29 mouse cellular contexts compared by ENCODE assay signal in the genomic region with DNA sequence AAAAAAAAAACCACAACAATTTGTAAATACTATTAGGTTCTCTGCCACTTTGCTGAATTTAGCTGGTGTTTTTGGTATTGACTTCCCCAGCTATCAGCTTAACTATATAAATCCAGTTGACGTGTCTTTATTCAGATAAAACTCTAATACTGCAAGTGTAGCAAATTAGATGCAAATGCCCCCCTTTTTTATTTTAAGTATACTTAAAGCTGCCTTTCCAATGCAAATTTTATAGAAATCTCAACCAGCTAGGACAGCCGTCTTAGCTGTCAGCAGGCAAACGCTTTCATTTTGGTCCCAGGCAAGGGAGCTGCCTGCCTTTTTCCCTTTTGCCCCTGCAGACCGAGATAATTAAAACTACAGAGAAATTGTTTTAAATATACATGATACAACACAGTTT.
DNase-seq lines count a peak whose midpoint lies in the region; ATAC-seq and TF ChIP-seq lines count a peak whose summit lies in the region.
"Had no signal": no experiment of that assay in that cellular context is flagged by ENCODE, and none has a peak within 500 bp of the region (broad histone marks: within the 10 kb centered on the region; RNA-seq: fewer than 3 reads in every experiment).

No protein-coding gene starts in this region.

- H3K4me1 ChIP-seq in forebrain, embryonic 14.5 days (ENCODE audit: control insufficient read depth, insufficient read depth, low read length), result peaks cover 8% of the 10 kb centered on the region
- H3K4me1 ChIP-seq in forebrain, embryonic 15.5 days, result peaks cover 13% of the 10 kb centered on the region
- peaks cover 38% of the 10 kb centered on the region for H3K4me1 ChIP-seq in midbrain, embryonic 12.5 days
- 0 out of 2 replicates have a peak, but pooled peaks cover 4% of the 10 kb centered on the region for H3K4me1 ChIP-seq in midbrain, postnatal 0 days (ENCODE audit: insufficient read depth, low read length)
- peaks cover 15% of the 10 kb centered on the region for H3K4me1 ChIP-seq in midbrain, embryonic 16.5 days (ENCODE audit: control insufficient read depth, insufficient read depth, low read length)
- peaks cover 38% of the 10 kb centered on the region for H3K4me1 ChIP-seq in forebrain, embryonic 12.5 days
- H3K4me1 ChIP-seq: embryonic facial prominence, embryonic 15.5 days had no signal

- no peak overlapping the region for H3K27ac ChIP-seq in forebrain, embryonic 14.5 days (ENCODE audit: low read depth, low read length)
- H3K27ac ChIP-seq in forebrain, embryonic 15.5 days (replicated peaks), result no peak overlapping the region
- H3K27ac ChIP-seq in midbrain, embryonic 12.5 days (replicated peaks), result peak overlapping the region; percentile 40; the same call in 1 of the 2 replicates
- no peak overlapping the region for H3K27ac ChIP-seq in midbrain, postnatal 0 days (ENCODE audit: low read depth, low read length)
- no peak overlapping the region for H3K27ac ChIP-seq in midbrain, embryonic 16.5 days (ENCODE audit: low read length)
- no peak overlapping the region for H3K27ac ChIP-seq in forebrain, embryonic 12.5 days
- H3K27ac ChIP-seq: embryonic facial prominence, embryonic 13.5 days; embryonic facial prominence, embryonic 15.5 days; forebrain, embryonic 10.5 days; forebrain, embryonic 13.5 days had no signal

- no peak for TF ChIP-seq CTCF in midbrain, postnatal 0 days (IDR thresholded peaks at IDR 0.05)
- no peak for TF ChIP-seq CTCF in brain, embryonic 14.5 days (IDR thresholded peaks at IDR 0.05; ENCODE audit: borderline replicate concordance, extremely low read depth, insufficient read depth, insufficient read length)

- H3K4me2 ChIP-seq in forebrain, embryonic 14.5 days (ENCODE audit: low read length), result no peak overlapping the region
- H3K4me2 ChIP-seq in forebrain, embryonic 15.5 days (replicated peaks), result no peak overlapping the region
- H3K4me2 ChIP-seq in midbrain, embryonic 12.5 days (replicated peaks), result peak overlapping the region; percentile 19
- no peak overlapping the region for H3K4me2 ChIP-seq in midbrain, postnatal 0 days (ENCODE audit: low read depth, low read length, poor library complexity, severe bottlenecking)
- peak overlapping the region; percentile 15; the same call in 1 of the 2 replicates for H3K4me2 ChIP-seq in midbrain, embryonic 16.5 days (ENCODE audit: low read length)
- no peak overlapping the region for H3K4me2 ChIP-seq in forebrain, embryonic 12.5 days
- H3K4me2 ChIP-seq: embryonic facial prominence, embryonic 13.5 days; embryonic facial prominence, embryonic 15.5 days; forebrain, embryonic 13.5 days had no signal

- H3K4me3 ChIP-seq in forebrain, embryonic 14.5 days (ENCODE audit: low read depth, low read length), result no peak overlapping the region
- H3K4me3 ChIP-seq in forebrain, embryonic 15.5 days, result no peak overlapping the region
- no peak overlapping the region for H3K4me3 ChIP-seq in midbrain, embryonic 12.5 days
- no peak overlapping the region for H3K4me3 ChIP-seq in midbrain, postnatal 0 days (ENCODE audit: low read depth, low read length)
- H3K4me3 ChIP-seq in midbrain, embryonic 16.5 days (ENCODE audit: low read depth, low read length), result no peak overlapping the region
- no peak overlapping the region for H3K4me3 ChIP-seq in forebrain, embryonic 12.5 days (replicated peaks)
- H3K4me3 ChIP-seq: embryonic facial prominence, embryonic 13.5 days; embryonic facial prominence, embryonic 15.5 days; erythroblast, embryonic 14.5 days; forebrain, embryonic 10.5 days; forebrain, embryonic 13.5 days had no signal

- H3K27me3 ChIP-seq in forebrain, embryonic 14.5 days (replicated peaks; ENCODE audit: control insufficient read depth, insufficient read depth, low read length), result peaks cover 24% of the 10 kb centered on the region; the same call in 1 of the 2 replicates
- peaks cover 33% of the 10 kb centered on the region for H3K27me3 ChIP-seq in forebrain, embryonic 15.5 days
- H3K27me3 ChIP-seq in midbrain, embryonic 12.5 days, result peaks cover 54% of the 10 kb centered on the region
- peaks cover 6% of the 10 kb centered on the region; the same call in 1 of the 2 replicates for H3K27me3 ChIP-seq in midbrain, postnatal 0 days (ENCODE audit: insufficient read depth, low read length)
- H3K27me3 ChIP-seq in midbrain, embryonic 16.5 days (ENCODE audit: control insufficient read depth, insufficient read depth, low read depth, low read length), result peaks cover 7% of the 10 kb centered on the region
- peaks cover 92% of the 10 kb centered on the region for H3K27me3 ChIP-seq in forebrain, embryonic 12.5 days
- H3K27me3 ChIP-seq: CH12.LX, Patski had no signal

- H3K9me3 ChIP-seq in forebrain, embryonic 14.5 days (replicated peaks; ENCODE audit: control insufficient read depth, low read length), result no peaks in the 10 kb centered on the region
- no peaks in the 10 kb centered on the region for H3K9me3 ChIP-seq in forebrain, embryonic 15.5 days
- H3K9me3 ChIP-seq in midbrain, embryonic 12.5 days, result no peaks in the 10 kb centered on the region
- H3K9me3 ChIP-seq in midbrain, postnatal 0 days (ENCODE audit: low read length), result no peaks in the 10 kb centered on the region
- H3K9me3 ChIP-seq in midbrain, embryonic 16.5 days (replicated peaks; ENCODE audit: control insufficient read depth, low read length, poor library complexity, severe bottlenecking), result no peaks in the 10 kb centered on the region
- no peaks in the 10 kb centered on the region for H3K9me3 ChIP-seq in forebrain, embryonic 12.5 days
- H3K9me3 ChIP-seq: embryonic facial prominence, embryonic 13.5 days; embryonic facial prominence, embryonic 15.5 days; forebrain, embryonic 10.5 days; forebrain, embryonic 13.5 days had no signal

- WGBS in forebrain, embryonic 14.5 days, result 12% methylated on average over 4 of the region's 4 CpGs
- WGBS in forebrain, embryonic 15.5 days, result 19% methylated on average over 4 of the region's 4 CpGs
- WGBS in midbrain, embryonic 12.5 days, result 17% methylated on average over 4 of the region's 4 CpGs
- 31% methylated on average over 4 of the region's 4 CpGs for WGBS in midbrain, postnatal 0 days
- 10% methylated on average over 4 of the region's 4 CpGs for WGBS in midbrain, embryonic 16.5 days
- WGBS in forebrain, embryonic 12.5 days, result 9% methylated on average over 4 of the region's 4 CpGs

- peak; percentile 51 for DNase-seq in forebrain, embryonic 14.5 days (ENCODE audit: low spot score)
- no peak for DNase-seq in midbrain, postnatal 0 days (ENCODE audit: low spot score)
- DNase-seq in brain, embryonic 14.5 days (ENCODE audit: low read depth), result peak; percentile 67
- DNase-seq: adrenal gland, adult 8-10 months; adrenal gland, postnatal 14 days; adrenal gland, postnatal 36 days; B cell, adult 2 months; cerebellum, adult 11 months; cerebellum, adult 18-20 months; cerebellum, adult 8-10 months; cerebellum, adult 9-11 months; cerebellum, postnatal 14 days; cerebellum, postnatal 36 days; embryo, embryonic 11 days; forebrain, postnatal 0 days had no signal

- ATAC-seq in forebrain, embryonic 14.5 days, result no peak
- ATAC-seq in forebrain, embryonic 15.5 days (replicated peaks), result no peak
- ATAC-seq in midbrain, embryonic 12.5 days (ENCODE audit: low FRiP score, low read depth), result peak; percentile 50; the same call in 1 of the 2 replicates
- no peak for ATAC-seq in midbrain, postnatal 0 days (ENCODE audit: low FRiP score)
- no peak for ATAC-seq in midbrain, embryonic 16.5 days
- no peak for ATAC-seq in forebrain, embryonic 12.5 days (ENCODE audit: low FRiP score)
- ATAC-seq: activated CD4-positive, CD25-positive, alpha-beta regulatory T cell, adult 4 months; CD4-positive, CD25-positive, alpha-beta regulatory T cell, adult 4 months; forebrain, embryonic 13.5 days; forebrain, postnatal 0 days; Patski had no signal

- no peak for TF ChIP-seq POLR2A in brain, embryonic 14.5 days (IDR thresholded peaks at IDR 0.05; ENCODE audit: borderline replicate concordance, extremely low read depth, insufficient read depth, insufficient read length, poor library complexity, severe bottlenecking)

- no peaks in the 10 kb centered on the region for H3K36me3 ChIP-seq in forebrain, embryonic 14.5 days (ENCODE audit: control insufficient read depth, insufficient read depth, low read length)
- no peaks in the 10 kb centered on the region for H3K36me3 ChIP-seq in forebrain, embryonic 15.5 days
- H3K36me3 ChIP-seq in midbrain, embryonic 12.5 days, result no peaks in the 10 kb centered on the region
- no peaks in the 10 kb centered on the region for H3K36me3 ChIP-seq in midbrain, postnatal 0 days (ENCODE audit: insufficient read depth, low read length)
- no peaks in the 10 kb centered on the region for H3K36me3 ChIP-seq in midbrain, embryonic 16.5 days (ENCODE audit: control insufficient read depth, insufficient read depth, low read length)
- H3K36me3 ChIP-seq in forebrain, embryonic 12.5 days (replicated peaks), result no peaks in the 10 kb centered on the region
- H3K36me3 ChIP-seq: embryonic facial prominence, embryonic 13.5 days; embryonic facial prominence, embryonic 15.5 days; forebrain, embryonic 10.5 days; G1E had no signal

- no peak overlapping the region for H3K9ac ChIP-seq in forebrain, embryonic 14.5 days (ENCODE audit: low read length)
- H3K9ac ChIP-seq in forebrain, embryonic 15.5 days (replicated peaks), result no peak overlapping the region
- H3K9ac ChIP-seq in midbrain, embryonic 12.5 days (replicated peaks), result no peak overlapping the region
- H3K9ac ChIP-seq in midbrain, postnatal 0 days (replicated peaks; ENCODE audit: low read length, poor library complexity, severe bottlenecking), result no peak overlapping the region
- no peak overlapping the region for H3K9ac ChIP-seq in midbrain, embryonic 16.5 days (ENCODE audit: low read depth, low read length)
- no peak overlapping the region for H3K9ac ChIP-seq in forebrain, embryonic 12.5 days
- H3K9ac ChIP-seq: embryonic facial prominence, embryonic 13.5 days; embryonic facial prominence, embryonic 15.5 days; forebrain, embryonic 13.5 days; forebrain, postnatal 0 days had no signal

Comparison
In these comparisons a context has a peak if more than half of its experiments do, and no peak if none do; other contexts are left out.
1. H3K4me2 ChIP-seq: peak in midbrain, embryonic 12.5 days (single experiment) and midbrain, embryonic 16.5 days (single experiment); none in forebrain, embryonic 14.5 days (single experiment), forebrain, embryonic 15.5 days (single experiment), midbrain, postnatal 0 days (single experiment) and forebrain, embryonic 12.5 days (single experiment).